Mouse (Mus musculus) G1E (cell line): ENCODE measurements at regions not wholly inside any gene's neighbourhood (a gene's known extent, or its start where the extent isn't known, plus 50 kb on each side); places are given as distances from the start of the nearest gene placed in this dataset.

ENCODE experiments used
- CTCF ChIP-seq: IDR thresholded peaks from 2 replicates; pipeline ENCODE4 v1.5.1; 2012; ENCODE audit warnings: low read depth, low read length, inconsistent platforms, mixed read lengths
- GATA1 ChIP-seq: IDR thresholded peaks from 2 replicates; pipeline ENCODE4 v1.6.1; 2012; ENCODE audit warnings: borderline replicate concordance, low read length, inconsistent platforms, mixed read lengths

- no peak for TF ChIP-seq CTCF
- TF ChIP-seq GATA1: no peak
Measured at GRCm38 (mm10) chr11:6759578-6759977, 77.9 kb downstream of the Gm11983 start.
